Mouse (Mus musculus): ENCODE measurements around the gene Pofut2. TPM values are rescaled to one million over a fixed set of nuclear protein-coding genes. Genes with fewer than 3 reads are reported as not detected.
"Not testable (repeated sequence)": the region's sequence is repeated elsewhere in the genome, so short reads cannot be mapped to it uniquely, and the experiment has no call there.

The Pofut2 gene
- total RNA-seq, 2 experiments from 2014 or later: 30.7 to 36.2 TPM

GRCm38 (mm10) chr10:77260166-77260875 lies 1.3 kb downstream of the Pofut2 start:
- DNase-seq (ENCODE audit: low spot score in 2 of 2): no peak

GRCm38 (mm10) chr10:77266281-77266680 lies 7.3 kb downstream of the Pofut2 start:
- no peak for DNase-seq (ENCODE audit: low spot score in 2 of 2)

- no peak for DNase-seq (ENCODE audit: low spot score in 2 of 2)
These were observed 8.0 kb downstream of the Pofut2 start for GRCm38 (mm10) chr10:77267027-77267426.

GRCm38 (mm10) chr10:77269129-77269528 lies 10.1 kb downstream of the Pofut2 start:
- no peak for DNase-seq (ENCODE audit: low spot score in 2 of 2)

GRCm38 (mm10) chr10:77272980-77273730 lies 14.1 kb downstream of the Pofut2 start:
- DNase-seq (ENCODE audit: low spot score in 2 of 2): no peak

- DNase-seq (ENCODE audit: low spot score in 2 of 2): no peak
These were observed 14.8 kb downstream of the Pofut2 start for GRCm38 (mm10) chr10:77273798-77274197.

GRCm38 (mm10) chr10:77282085-77282484 lies 23.1 kb downstream of the Pofut2 start:
- DNase-seq (ENCODE audit: low spot score in 2 of 2): not testable (repeated sequence)

- peak; percentile 84 to 85 for DNase-seq (ENCODE audit: low spot score in 2 of 2)
These were observed 23.8 kb downstream of the Pofut2 start for GRCm38 (mm10) chr10:77282822-77283221.

GRCm38 (mm10) chr10:77284832-77285231 lies 25.8 kb downstream of the Pofut2 start:
- DNase-seq (ENCODE audit: low spot score in 2 of 2): no peak

GRCm38 (mm10) chr10:77287626-77288025 lies 28.6 kb downstream of the Pofut2 start:
- no peak for DNase-seq (ENCODE audit: low spot score in 2 of 2)

GRCm38 (mm10) chr10:77288639-77289195 lies 29.7 kb downstream of the Pofut2 start:
- DNase-seq (ENCODE audit: low spot score in 2 of 2): no peak

- DNase-seq (ENCODE audit: low spot score in 2 of 2): no peak
These were observed 30.5 kb downstream of the Pofut2 start for GRCm38 (mm10) chr10:77289559-77289958.

GRCm38 (mm10) chr10:77290624-77291366 lies 31.8 kb downstream of the Pofut2 start:
- peak in 1 of 2 experiments; percentile 9 for DNase-seq (ENCODE audit: low spot score in 2 of 2)

GRCm38 (mm10) chr10:77294691-77295090 lies 35.7 kb downstream of the Pofut2 start:
- no peak for DNase-seq (ENCODE audit: low spot score in 2 of 2)

- no peak for DNase-seq (ENCODE audit: low spot score in 2 of 2)
These were observed 39.6 kb downstream of the Pofut2 start for GRCm38 (mm10) chr10:77298621-77299020.

- DNase-seq (ENCODE audit: low spot score in 2 of 2): no peak
These were observed 40.2 kb downstream of the Pofut2 start for GRCm38 (mm10) chr10:77299194-77299593.

GRCm38 (mm10) chr10:77300237-77300933 lies 41.4 kb downstream of the Pofut2 start:
- no peak for DNase-seq (ENCODE audit: low spot score in 2 of 2)

- DNase-seq (ENCODE audit: low spot score in 2 of 2): no peak
These were observed 41.9 kb downstream of the Pofut2 start for GRCm38 (mm10) chr10:77300934-77301297.

- DNase-seq (ENCODE audit: low spot score in 2 of 2): no peak
These were observed 45.3 kb downstream of the Pofut2 start for GRCm38 (mm10) chr10:77304362-77304761.

GRCm38 (mm10) chr10:77304840-77305533 lies 46.0 kb downstream of the Pofut2 start:
- no peak for DNase-seq (ENCODE audit: low spot score in 2 of 2)
